Mouse (Mus musculus) 416B (cell line): ENCODE data around the gene Srl.

Experiments used
- DNase-seq: peaks from one replicate; pipeline ENCODE4 v3.0.0; 2011; ENCODE audit warnings: low read depth

The Srl gene

GRCm38 (mm10) chr16:4474040-4474881 lies 67.4 kb downstream of the Srl start:
- peak; percentile 65 for DNase-seq

DNA sequence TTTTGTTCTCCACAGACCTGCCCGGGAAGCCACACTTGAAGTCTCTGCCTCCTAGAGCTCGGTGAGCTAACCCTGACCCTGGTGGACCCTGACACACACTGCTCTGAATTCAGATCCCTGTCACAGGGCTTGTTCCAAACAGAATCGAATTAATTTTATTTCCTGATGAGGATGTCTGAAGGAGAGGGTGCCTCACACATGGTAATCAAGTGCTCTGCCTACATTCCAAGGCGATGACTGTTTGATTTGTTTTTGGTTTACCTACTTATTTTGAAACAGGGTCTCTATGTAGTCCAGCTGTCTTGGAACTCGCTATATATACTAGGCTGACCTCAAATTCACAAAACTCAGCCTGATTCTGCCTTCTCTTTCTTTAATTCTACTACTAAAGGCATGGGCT lies 68.4 kb downstream of the Srl start:
- DNase-seq = no peak

- DNase-seq = no peak
Observed at GRCm38 (mm10) chr16:4472687-4473086, 68.9 kb downstream of the Srl start.

DNA sequence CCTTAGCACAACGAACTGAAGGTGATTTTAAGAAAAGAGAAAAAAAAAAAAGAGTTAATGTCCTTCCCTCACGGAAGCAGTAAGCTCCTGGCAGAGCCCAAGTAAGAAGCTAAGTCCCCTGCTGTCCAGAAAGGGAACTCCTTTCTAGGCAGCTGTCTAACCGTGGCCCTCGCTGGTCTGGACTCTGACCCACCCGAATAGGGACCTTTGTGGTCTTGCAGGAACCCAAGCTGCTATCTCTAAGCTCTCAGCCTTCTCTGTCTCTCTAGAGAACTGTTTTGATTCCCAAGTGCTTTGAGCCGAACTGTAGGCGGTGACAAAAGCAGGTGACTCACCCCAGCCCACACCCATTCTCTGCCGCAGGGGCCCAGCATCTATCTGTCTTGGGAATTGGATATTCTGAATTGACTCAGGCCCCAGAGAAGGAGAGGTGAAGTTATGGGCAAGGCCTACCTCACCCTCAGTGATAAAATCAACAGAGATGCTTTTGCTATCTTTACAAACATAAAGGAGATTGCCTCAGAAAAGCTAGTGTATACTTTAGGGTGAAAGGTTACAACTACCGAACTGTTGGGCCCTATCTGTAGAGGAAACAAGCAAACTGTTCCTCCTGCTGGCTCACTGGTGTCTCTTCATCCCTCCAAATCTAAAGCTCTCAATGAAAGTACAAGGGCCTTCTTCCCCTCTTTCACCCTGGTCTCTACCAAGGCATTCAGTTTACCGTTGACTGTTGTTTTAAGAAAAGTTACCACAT lies 71.8 kb downstream of the Srl start:
- peak; percentile 82 for DNase-seq

DNA sequence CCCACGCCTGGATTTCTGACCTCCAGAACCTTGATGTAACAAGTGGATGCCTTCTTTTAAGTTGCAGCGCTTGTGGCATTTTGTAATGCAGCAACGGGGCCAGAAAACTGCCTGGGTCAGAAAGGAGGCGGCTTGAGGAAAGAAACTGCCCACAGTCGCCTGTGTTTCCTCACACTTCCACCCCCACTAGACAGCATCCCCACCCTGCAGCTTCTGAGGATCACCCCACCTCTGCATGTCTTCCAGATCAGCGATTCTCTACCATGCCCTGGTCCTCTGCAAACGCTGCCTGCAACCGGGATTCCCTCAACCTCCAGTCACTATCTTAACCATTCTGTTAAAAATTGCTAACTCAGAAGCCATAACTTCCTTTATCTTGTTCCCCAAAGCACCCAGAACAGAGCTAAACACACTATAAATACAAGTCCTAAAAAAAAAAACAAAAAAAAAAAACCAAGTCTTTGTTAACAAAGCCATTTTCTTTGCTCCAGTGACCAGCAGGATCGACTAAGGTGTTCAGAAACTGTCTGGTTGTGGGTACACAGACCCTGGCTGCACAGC lies 77.0 kb downstream of the Srl start:
- DNase-seq = no peak

GRCm38 (mm10) chr16:4457927-4458326 lies 83.7 kb downstream of the Srl start:
- DNase-seq = no peak

- no peak for DNase-seq
Observed at GRCm38 (mm10) chr16:4456391-4456790, 85.2 kb downstream of the Srl start.

DNA sequence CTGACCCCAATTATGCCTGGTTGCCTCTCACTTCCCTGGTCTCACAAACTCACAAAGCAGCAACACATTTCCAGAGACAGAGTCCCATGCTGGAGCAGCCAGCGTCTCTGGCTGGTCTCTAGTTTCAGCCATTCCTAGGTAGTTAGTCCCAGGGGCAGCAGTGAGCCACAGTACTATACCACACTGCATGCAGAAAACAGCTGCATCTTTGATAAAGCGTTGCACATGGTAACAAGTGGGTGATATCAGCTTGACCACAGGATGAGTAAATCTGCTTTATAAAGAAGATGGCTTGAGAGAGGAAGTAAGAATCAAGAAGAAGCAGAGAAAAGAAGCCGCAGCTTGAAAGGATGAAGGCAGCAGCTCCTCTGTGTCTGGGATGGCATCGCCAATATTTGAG lies 85.9 kb downstream of the Srl start:
- DNase-seq = peak; percentile 70

GRCm38 (mm10) chr16:4454563-4454962 lies 87.1 kb downstream of the Srl start:
- DNase-seq = no peak

GRCm38 (mm10) chr16:4449418-4449817 lies 92.2 kb downstream of the Srl start:
- no peak for DNase-seq

GRCm38 (mm10) chr16:4448235-4448634 lies 93.4 kb downstream of the Srl start:
- no peak for DNase-seq

DNA sequence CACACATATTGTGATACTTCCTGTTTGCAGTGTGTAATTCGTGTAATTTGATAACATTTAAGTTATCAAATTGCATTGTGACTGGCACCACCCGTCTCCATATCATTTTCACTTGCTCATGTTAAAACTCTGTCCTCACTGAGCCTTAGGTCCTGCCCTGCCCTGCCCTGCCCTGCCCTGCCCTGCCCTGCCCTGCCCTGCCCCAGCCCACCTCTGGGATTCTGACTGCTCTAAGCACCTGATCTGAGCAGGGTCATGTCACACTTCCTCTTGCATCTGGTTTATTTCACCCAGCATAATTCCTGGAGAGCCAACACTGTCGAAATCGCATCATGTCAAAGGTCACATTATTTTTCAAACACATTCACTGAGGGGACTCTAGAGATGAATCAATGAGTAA lies 95.2 kb downstream of the Srl start:
- DNase-seq = peak; percentile 30

DNA sequence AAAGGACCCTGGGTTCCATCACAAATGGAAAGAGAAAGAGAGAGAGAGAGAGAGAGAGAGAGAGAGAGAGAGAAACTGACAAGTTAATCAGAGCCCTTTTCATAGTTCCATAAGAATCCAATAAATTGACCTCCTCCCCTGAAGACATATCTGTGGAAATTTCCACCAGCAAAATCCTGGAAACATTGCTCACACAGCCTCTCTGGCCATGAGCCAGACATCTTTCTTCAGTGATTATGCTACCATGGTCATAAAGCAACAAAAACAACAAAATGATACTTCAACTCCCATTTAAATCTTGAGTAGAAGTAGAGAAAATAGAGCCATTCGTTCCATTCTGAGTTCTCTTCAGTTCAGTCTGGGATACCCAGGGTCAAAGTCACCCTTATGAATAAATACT lies 97.2 kb downstream of the Srl start:
- no peak for DNase-seq

GRCm38 (mm10) chr16:4439302-4440066 lies 102.1 kb downstream of the Srl start:
- DNase-seq = no peak

GRCm38 (mm10) chr16:4436738-4437137 lies 104.9 kb downstream of the Srl start:
- DNase-seq = peak; percentile 97

GRCm38 (mm10) chr16:4435371-4435770 lies 106.2 kb downstream of the Srl start:
- DNase-seq = no peak

DNA sequence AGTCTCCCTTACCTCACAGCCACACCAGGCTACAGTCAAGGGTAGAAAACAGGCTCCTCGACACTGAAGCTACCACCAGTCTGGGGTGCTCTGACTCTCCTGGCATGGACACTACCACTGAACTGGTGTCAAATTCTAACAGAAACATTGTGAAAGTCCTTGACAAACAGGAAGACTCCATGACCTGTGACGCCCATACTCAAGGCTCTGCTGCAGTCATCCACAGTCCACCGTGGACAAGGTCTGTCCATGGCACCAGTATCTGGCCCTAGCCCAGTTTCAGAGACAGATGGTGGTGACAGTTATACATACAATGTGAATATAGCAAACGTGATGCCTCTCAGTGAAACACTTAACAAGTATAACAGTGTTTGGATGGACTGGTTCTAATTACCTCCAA lies 109.8 kb downstream of the Srl start:
- DNase-seq = peak; percentile 55

DNA sequence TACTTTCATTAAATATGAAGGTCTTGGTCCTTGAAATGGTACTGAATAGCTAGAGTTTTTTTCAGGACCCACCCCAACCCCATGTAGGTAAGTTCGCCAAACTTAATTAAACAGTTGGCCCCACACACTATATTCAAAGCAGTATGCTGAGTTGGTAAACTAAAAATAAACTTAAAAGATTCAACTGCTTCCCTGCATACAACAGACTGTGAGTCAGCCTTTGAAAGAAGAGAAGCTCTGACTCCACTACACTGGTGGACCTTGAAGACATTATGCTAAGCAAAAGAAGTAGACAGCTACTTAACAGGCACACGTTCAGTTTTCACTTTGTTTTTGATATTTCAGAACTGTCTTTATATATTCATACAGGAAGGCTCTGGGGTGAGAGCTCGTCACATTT lies 110.6 kb downstream of the Srl start:
- DNase-seq = no peak

DNA sequence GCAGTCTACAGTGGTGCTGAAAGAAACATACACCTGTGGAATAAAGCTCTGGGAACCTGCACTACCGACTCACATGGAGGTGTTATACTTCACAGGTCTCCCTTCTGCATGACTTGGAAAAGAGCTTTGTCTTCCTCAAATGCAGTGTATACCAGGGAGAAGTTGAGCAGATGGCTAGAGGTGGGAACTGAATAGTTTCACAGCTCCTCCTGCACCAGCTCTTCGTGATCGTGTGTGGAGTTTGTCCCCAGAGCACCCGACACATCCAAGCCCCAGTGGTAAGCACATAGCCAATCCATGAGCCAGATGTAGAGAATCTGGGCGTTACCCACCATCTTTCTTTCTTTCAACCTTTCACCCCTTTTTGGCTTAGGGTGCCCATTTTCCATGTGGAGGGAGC lies 111.4 kb downstream of the Srl start:
- no peak for DNase-seq
